Mouse (Mus musculus) ES-Bruce4 (cell line): Measurements from ENCODE around the gene Cog4. TPM values are rescaled to one million over a fixed set of nuclear protein-coding genes. Genes with fewer than 3 reads are reported as not detected.
"Not testable (repeated sequence)": the region's sequence is repeated elsewhere in the genome, so short reads cannot be mapped to it uniquely, and the experiment has no call there.

ENCODE experiments used
- H3K27ac ChIP-seq: 2 replicates; pipeline ENCODE4 v1.5.1; 2012; ENCODE audit warnings: low read length, inconsistent platforms; ENCODE audit not compliant: insufficient read depth
- H3K27me3 ChIP-seq: 2 replicates; pipeline ENCODE4 v1.6.1; 2012; ENCODE audit warnings: mild to moderate bottlenecking, low read length, inconsistent platforms; ENCODE audit not compliant: control insufficient read depth, poor library complexity, insufficient read depth, severe bottlenecking
- H3K36me3 ChIP-seq: 2 replicates; pipeline ENCODE4 v1.6.1; 2012; ENCODE audit warnings: inconsistent platforms, mild to moderate bottlenecking, low read length, moderate library complexity; ENCODE audit not compliant: control insufficient read depth, poor library complexity, insufficient read depth, severe bottlenecking
- H3K4me1 ChIP-seq: one replicate; pipeline ENCODE4 v1.8.1; 2011; ENCODE audit warnings: low read length; ENCODE audit not compliant: control insufficient read depth, insufficient read depth
- H3K4me3 ChIP-seq: 2 replicates; pipeline ENCODE4 v1.5.1; 2011; ENCODE audit warnings: low read depth, mild to moderate bottlenecking, low read length
- H3K9ac ChIP-seq: 2 replicates; pipeline ENCODE4 v1.6.1; 2012; ENCODE audit warnings: low read depth, mild to moderate bottlenecking, inconsistent platforms; ENCODE audit not compliant: poor library complexity, severe bottlenecking
- H3K9me3 ChIP-seq: replicated peaks from 2 replicates; pipeline ENCODE4 v1.6.1; 2012; ENCODE audit warnings: mild to moderate bottlenecking, low read length, inconsistent platforms; ENCODE audit not compliant: control insufficient read depth, poor library complexity, insufficient read depth, severe bottlenecking
- CTCF ChIP-seq: IDR thresholded peaks from one replicate; pipeline ENCODE4 v1.8.1; 2011; ENCODE audit warnings: low read depth, low read length
- EP300 ChIP-seq: IDR thresholded peaks from 2 replicates; pipeline ENCODE4 v1.6.1; 2011; ENCODE audit warnings: low read depth, low read length; ENCODE audit not compliant: insufficient read depth
- POLR2A ChIP-seq: IDR thresholded peaks from one replicate; pipeline ENCODE4 v1.8.1; 2011; ENCODE audit warnings: low read length; ENCODE audit not compliant: insufficient read depth
- polyA plus RNA-seq: library from polyadenylated mRNA; stranded (reverse); fragments of >200 nt; gene quantifications from 2 replicates; pipeline ENCODE4 v1.2.4, GENCODE M21; 2011; ENCODE audit warnings: low read depth; ENCODE audit not compliant: missing spikeins, insufficient read depth, insufficient read length

The Cog4 gene
- polyA plus RNA-seq, 1 experiment = 50.7 TPM

- TF ChIP-seq EP300 (no peak), CTCF (no peak), POLR2A (no peak)
- no peaks in the 10 kb centered on the region for H3K27me3 ChIP-seq
- no peaks in the 10 kb centered on the region for H3K36me3 ChIP-seq
- no peak overlapping the region for H3K4me3 ChIP-seq
- no peak overlapping the region for H3K27ac ChIP-seq
- H3K9ac ChIP-seq = no peak overlapping the region
- no peaks in the 10 kb centered on the region for H3K9me3 ChIP-seq
- peaks cover 3% of the 10 kb centered on the region for H3K4me1 ChIP-seq
Measured at GRCm38 (mm10) chr8:110928435-110928834, 82.0 kb downstream of the Cog4 start.

GRCm38 (mm10) chr8:110929066-110929465, 82.7 kb downstream of the Cog4 start:
- TF ChIP-seq CTCF = no peak
- TF ChIP-seq POLR2A = no peak
- no peak for TF ChIP-seq EP300
- H3K36me3 ChIP-seq = no peaks in the 10 kb centered on the region
- H3K4me1 ChIP-seq = peaks cover 3% of the 10 kb centered on the region
- no peaks in the 10 kb centered on the region for H3K27me3 ChIP-seq
- no peaks in the 10 kb centered on the region for H3K9me3 ChIP-seq
- no peak overlapping the region for H3K4me3 ChIP-seq
- no peak overlapping the region for H3K27ac ChIP-seq
- H3K9ac ChIP-seq = no peak overlapping the region

- not testable (repeated sequence) for H3K27me3 ChIP-seq, H3K4me1 ChIP-seq, H3K27ac ChIP-seq, H3K4me3 ChIP-seq, H3K9me3 ChIP-seq, H3K36me3 ChIP-seq, H3K9ac ChIP-seq
Measured at GRCm38 (mm10) chr8:110929672-110930071, 83.3 kb downstream of the Cog4 start.

- Histone ChIP-seq H3K9me3 (no peaks in the 10 kb centered on the region), H3K4me3 (no peak overlapping the region), H3K36me3 (no peaks in the 10 kb centered on the region), H3K9ac (no peak overlapping the region), H3K27me3 (no peaks in the 10 kb centered on the region), H3K27ac (no peak overlapping the region), H3K4me1 (peaks cover 3% of the 10 kb centered on the region)
- TF ChIP-seq EP300 = no peak
- no peak for TF ChIP-seq POLR2A
- TF ChIP-seq CTCF = no peak
Measured at GRCm38 (mm10) chr8:110931176-110931939, 85.0 kb downstream of the Cog4 start.

Other genes starting within 250 kb of the Cog4 start
- 31.6 and 36.0 TPM in 2 replicates for gene Vac14, start 228.0 kb upstream of the Cog4 start, polyA plus RNA-seq
- gene Mtss1l, start 125.1 kb upstream of the Cog4 start, polyA plus RNA-seq = 7.1 and 9.5 TPM in 2 replicates
- 0.34 and 1.0 TPM in 2 replicates for gene Il34, start 40.7 kb upstream of the Cog4 start, polyA plus RNA-seq
- gene Sf3b3, start 187 bp downstream of the Cog4 start, polyA plus RNA-seq = 203 and 206 TPM in 2 replicates
- gene Fuk, start 55.9 kb downstream of the Cog4 start, polyA plus RNA-seq = 14.8 and 16.7 TPM in 2 replicates
- gene St3gal2, start 73.3 kb downstream of the Cog4 start, polyA plus RNA-seq = 7.1 and 8.6 TPM in 2 replicates
- gene Ddx19a, start 151.2 kb downstream of the Cog4 start, polyA plus RNA-seq = 71.7 and 71.8 TPM in 2 replicates
- 23.5 and 24.8 TPM in 2 replicates for gene Ddx19b, start 185.2 kb downstream of the Cog4 start, polyA plus RNA-seq
- gene Aars, start 186.5 kb downstream of the Cog4 start, polyA plus RNA-seq = 146 and 153 TPM in 2 replicates
- not detected in 2 replicates for gene Exosc6, start 209.7 kb downstream of the Cog4 start, polyA plus RNA-seq
- gene Clec18a, start 245.8 kb downstream of the Cog4 start, polyA plus RNA-seq = not detected in 2 replicates
- gene Pdpr, start 248.0 kb downstream of the Cog4 start, polyA plus RNA-seq = 19.0 and 22.4 TPM in 2 replicates